Mouse (Mus musculus): Measurements from ENCODE around the gene Ube2h.
A peak's percentile ranks its signal among the peaks of the same experiment; 100 is the strongest.

Gene Ube2h

GRCm38 (mm10) chr6:30196143-30196542 lies 108.2 kb downstream of the Ube2h start:
- peak; percentile 53 for DNase-seq (ENCODE audit: low read depth)

- DNase-seq (ENCODE audit: low read depth), result no peak
Measured at GRCm38 (mm10) chr6:30195656-30196055, 108.7 kb downstream of the Ube2h start.

DNA sequence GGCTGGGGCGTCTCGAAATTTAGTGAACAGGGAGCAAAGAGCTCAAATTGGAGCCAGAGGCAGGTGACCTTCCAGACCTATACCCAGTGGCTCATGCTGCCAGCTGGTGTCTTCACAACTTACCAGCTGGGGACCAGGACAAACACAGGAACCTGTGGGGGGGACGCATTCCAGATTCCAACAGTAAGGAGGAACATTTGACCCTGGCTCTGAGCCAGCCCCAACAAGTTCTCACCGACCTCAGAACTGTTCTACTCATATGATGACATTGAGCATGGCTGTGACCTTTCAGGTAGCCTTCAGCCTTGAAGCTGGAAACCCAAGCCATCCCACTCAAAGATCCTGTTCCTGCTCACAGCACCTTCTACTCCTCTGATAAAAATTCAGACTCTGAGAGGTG lies 120.7 kb downstream of the Ube2h start:
- no peak for DNase-seq (ENCODE audit: low read depth)

- DNase-seq (ENCODE audit: low read depth), result no peak
Measured at GRCm38 (mm10) chr6:30182038-30182437, 122.3 kb downstream of the Ube2h start.

- no peak for DNase-seq (ENCODE audit: low read depth)
Measured at GRCm38 (mm10) chr6:30180321-30180720, 124.0 kb downstream of the Ube2h start.

- no peak for DNase-seq (ENCODE audit: low read depth)
Measured at GRCm38 (mm10) chr6:30179046-30179445, 125.3 kb downstream of the Ube2h start.

GRCm38 (mm10) chr6:30178023-30178639 lies 126.2 kb downstream of the Ube2h start:
- no peak for DNase-seq (ENCODE audit: low read depth)

DNA sequence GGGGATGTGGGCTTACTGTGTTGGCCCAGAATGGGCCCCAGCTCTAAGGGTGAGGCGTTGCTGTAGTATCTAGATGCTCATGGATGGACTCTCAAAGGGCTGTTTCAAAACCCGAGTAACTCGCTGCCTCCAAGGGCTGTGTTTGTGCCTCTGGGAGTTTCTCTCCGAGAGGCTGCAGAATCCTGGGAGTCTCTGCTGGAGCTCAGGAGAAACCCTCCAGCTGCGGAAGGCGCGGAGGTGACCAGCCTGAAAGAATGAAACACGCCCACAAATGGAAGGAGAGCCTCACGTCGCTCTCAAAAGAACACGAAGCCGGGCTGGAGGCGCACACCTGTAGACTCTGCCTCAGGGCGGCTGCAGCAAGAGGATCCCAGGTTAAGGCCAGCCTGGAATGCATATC lies 127.0 kb downstream of the Ube2h start:
- DNase-seq (ENCODE audit: low read depth), result no peak

DNA sequence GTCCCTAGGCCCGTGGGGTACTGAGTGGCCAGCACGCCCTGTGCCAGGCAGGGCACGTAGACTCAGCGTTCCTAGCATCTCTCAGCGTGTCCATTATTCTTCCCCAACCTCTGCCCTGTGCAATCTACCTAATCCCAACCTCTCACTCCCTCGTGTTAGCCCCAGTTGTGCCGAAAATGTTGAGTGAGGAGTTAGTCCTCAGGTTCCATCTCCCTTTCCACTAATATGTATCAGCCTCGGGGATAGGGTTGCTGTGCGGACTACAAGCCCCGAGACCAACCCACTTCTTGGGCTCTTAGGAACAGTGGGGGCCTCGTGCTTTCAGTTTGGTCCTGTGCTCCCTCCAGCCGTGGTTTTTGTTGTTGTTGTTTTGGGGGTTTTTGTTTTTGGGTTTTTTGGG lies 127.8 kb downstream of the Ube2h start:
- DNase-seq (ENCODE audit: low read depth), result no peak

DNA sequence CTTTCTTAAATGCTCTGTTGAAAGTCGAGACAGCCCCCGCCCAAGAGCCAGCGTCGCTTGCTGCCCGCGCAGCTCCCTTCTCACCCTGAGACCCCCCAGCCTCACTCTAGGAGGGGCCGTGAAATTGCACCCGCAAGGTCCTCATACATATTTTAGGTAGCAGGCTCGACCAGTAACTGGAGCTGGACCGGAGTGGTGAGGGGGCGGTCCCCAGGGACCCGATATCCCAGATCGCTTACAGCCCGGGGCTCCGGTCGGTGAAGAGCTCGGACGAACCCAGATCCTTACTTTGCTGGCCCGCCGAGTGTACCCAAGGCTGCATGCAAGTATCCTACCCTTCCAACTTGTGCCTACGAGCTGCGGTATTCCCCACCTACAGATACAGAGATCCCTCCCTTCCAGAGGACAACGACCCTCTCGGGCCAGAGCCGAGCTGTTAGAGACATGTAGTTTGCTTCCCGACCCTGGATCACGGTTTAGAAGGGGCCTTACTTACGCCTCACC lies 128.4 kb downstream of the Ube2h start:
- DNase-seq (ENCODE audit: low read depth), result no peak

DNA sequence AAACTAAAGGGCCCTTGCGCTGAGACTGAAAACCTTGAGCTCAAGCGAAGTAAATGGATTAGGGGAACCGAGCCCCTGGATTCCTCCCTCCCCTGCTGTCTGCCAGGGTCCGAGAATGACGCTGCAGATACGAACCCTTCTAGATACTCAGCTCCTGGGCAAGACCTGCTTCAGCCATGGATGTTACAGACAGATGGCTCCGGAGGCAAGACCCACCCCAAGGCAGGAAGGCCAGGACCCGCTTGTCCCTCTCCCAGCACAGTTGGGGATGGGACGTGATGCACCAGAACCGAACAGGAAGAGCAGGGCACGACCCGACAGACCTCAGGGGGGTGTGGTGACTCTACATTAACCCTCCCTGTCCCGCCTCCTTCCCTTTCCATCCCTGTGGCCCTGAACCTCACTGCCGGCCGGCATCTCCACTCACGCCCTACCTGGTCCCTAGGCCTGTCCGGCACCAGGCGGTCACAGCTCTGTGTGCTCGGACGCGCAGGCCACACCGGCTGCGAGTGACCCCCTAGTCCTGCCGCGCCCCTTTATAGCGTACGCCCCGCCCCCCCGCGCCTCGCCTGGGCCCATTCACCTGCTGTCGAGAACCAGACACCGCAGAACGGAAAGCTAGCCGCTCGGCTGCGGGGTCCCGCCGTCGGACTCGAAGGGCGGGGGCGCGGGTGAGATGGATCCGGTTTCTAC lies 129.0 kb downstream of the Ube2h start:
- DNase-seq (ENCODE audit: low read depth), result no peak

DNA sequence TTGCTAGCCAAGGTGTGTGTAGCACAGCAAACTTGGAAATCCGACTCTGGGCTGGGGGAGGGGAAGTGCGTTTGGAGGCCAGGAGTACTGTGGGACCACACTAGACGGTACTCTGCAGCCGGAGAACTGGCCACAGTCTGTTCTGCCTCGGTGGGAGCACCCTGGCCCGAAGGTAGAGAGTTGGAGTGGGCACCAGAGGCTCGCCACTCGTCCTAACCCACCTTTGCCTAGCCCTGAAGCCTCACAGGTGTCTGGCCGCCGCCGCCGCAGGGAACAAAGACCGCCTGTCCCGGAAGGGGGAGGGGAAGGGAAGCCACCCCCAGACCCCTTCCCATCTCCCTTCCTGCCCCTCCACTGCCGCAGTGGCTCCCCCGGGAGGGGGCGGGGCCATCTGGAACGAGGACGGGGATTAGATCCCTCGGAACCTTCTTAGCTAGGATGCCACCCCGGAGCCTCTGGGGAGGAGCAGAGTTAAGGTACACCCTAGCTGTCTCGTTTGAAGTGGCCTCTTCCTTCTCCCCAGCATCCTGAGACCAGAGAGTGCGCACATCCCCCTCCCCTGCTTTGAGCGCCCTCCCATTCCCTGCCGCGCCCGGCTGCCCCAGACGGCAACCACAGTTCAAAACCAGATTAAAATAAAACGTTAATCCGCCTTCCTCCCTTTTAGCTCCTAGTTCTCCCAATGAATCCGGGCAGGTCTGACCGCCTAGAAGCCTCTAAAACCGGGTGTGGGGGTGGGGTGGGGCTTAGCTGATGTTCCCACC lies 129.7 kb downstream of the Ube2h start:
- DNase-seq (ENCODE audit: low read depth), result no peak

DNA sequence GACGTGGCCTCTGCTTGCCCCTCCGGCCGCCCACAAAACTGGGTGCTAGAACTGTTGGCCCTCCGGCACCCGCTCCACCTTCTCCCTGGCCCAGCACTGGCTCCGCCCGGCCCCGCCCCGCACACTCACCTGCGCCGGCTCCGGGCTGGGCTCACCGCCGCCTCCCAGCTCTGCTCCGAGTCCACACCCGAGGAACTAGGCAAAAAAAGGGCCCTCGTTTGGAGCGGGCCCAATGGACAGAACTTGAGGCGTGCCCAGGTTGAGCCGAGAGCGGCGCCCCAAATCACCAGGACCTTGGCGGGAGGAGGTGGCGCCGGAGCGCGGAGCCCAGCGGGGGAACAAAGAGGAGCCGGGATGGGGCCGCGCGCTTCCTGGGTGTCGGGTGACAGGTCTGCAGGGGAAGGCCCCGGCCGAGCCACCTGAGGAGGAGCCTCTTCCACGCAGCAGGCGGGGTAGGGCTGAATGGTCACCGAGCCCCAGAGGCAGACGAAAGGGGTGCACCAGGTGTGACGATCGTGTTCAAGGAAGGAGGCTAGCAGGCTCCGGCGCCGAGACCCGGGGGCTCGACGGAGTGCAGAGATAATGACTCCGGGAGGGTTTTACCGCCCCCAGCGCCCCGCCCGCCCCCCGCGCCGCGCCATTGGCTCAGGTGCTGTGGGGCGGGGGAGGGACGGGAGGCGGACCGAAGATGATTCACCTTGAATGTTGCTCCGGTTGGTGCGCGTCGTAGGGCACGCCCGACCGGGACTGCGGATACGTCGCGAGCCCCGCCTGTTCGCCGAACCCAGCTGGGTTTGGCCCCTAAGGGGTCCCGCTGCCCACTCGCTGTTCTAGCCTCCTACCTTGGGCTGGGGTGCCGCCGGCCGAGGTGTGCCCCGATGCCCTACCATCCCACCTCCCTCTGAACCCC lies 130.5 kb downstream of the Ube2h start:
- DNase-seq (ENCODE audit: low read depth), result no peak

- no peak for DNase-seq (ENCODE audit: low read depth)
Measured at GRCm38 (mm10) chr6:30172820-30173550, 131.4 kb downstream of the Ube2h start.

GRCm38 (mm10) chr6:30172441-30172819 lies 131.9 kb downstream of the Ube2h start:
- no peak for DNase-seq (ENCODE audit: low read depth)

DNA sequence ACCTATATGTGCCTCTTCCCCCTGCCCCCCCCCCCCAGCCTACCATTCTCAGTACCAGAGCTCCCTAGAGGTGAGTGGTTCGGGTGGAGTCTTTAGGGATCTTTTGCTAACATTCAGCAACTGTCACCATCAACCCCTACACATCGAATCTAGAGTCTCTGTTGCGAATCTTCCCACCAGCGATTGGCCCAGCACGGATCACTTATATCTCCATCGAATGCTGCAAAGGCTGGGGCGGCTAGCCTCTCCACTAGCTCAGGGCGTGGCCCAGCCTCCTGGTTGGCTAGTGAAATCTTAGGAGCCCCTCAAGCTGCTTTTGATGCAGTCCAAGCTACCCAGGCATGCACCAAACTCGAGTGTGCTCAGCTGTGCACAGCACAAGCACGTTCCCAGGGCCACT lies 132.4 kb downstream of the Ube2h start:
- no peak for DNase-seq (ENCODE audit: low read depth)

- no peak for DNase-seq (ENCODE audit: low read depth)
Measured at GRCm38 (mm10) chr6:30171226-30171625, 133.1 kb downstream of the Ube2h start.

DNA sequence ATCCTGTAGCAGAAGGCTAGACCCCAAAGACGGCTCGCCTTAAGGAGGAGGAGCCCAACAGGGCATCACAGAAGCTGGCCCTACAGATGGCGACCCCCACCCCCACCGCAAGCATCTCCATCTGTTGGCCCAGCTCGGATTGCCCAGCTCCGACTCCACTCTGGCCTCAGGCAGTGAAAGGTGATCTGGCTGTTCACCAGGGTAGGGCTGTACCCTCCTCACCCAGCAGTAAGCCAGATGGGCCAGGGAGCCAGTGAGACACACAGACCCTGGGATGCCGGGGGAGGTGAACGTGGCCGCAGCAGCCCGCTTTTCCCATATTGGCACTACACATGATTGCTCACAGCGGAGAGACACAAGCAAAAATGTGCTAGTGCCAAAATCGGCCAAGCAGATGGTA lies 135.2 kb downstream of the Ube2h start:
- no peak for DNase-seq (ENCODE audit: low read depth)

DNA sequence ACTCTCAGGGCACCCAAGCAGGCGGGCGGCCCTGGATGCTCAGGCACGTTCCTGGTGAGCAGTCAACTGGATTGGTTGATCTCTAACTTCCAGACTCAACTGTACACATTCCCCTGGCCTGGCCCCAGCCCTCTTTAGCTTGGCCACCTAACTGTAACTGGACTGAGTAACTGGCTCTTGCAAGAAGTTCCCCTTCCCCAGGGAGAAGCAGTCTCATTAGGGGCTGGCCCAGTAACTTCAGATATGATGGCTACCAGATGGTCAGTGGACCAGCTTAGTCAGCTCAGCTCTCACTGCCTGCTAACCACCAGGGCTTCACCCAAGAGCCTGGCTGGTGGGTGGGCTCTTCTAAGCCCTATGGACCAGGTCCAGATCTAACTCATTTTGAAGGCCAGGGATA lies 136.1 kb downstream of the Ube2h start:
- DNase-seq (ENCODE audit: low read depth), result no peak

DNA sequence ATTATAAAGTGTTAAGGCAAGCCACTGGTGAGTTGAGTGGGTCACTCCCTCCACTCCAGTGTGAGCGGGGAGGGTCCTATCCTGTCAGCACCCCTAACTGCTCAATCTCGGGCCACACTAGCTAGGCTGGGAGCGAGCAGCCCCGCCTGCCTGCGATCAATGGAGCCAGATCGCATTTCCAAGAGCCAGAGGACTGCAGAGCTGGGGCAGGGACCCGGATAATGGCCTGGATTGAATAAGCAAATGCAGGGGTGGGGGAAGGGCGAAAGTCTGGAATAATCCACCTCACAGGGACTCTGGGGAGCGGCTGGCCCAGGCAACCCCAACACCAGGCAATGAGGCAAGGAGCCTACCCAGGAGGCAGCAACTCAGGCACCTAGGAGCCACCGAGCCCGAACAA lies 137.1 kb downstream of the Ube2h start:
- DNase-seq (ENCODE audit: low read depth), result no peak

GRCm38 (mm10) chr6:30166349-30166748 lies 138.0 kb downstream of the Ube2h start:
- peak; percentile 62 for DNase-seq (ENCODE audit: low read depth)
